Mouse (Mus musculus) G1E (cell line): Measurements from ENCODE around the gene Tmem63b. TPM values are rescaled to one million over a fixed set of nuclear protein-coding genes. Genes with fewer than 3 reads are reported as not detected.

Source experiments
- ATAC-seq: 2 replicates; pipeline ENCODE4 v1.8.0; 2016; ENCODE audit warnings: mild to moderate bottlenecking; ENCODE audit not compliant: insufficient number of reproducible peaks, poor library complexity, low FRiP score, severe bottlenecking; ENCODE audit errors: extremely low read depth
- DNase-seq: peaks from one replicate; pipeline ENCODE4 v3.0.0; 2012; ENCODE audit warnings: low spot score
- H3K27me3 ChIP-seq: 2 replicates; pipeline ENCODE4 v1.6.1; 2012; ENCODE audit warnings: mild to moderate bottlenecking, low read length, inconsistent platforms; ENCODE audit not compliant: insufficient read depth
- H3K36me3 ChIP-seq: replicated peaks from 2 replicates; pipeline ENCODE3; 2012; ENCODE audit warnings: mild to moderate bottlenecking, inconsistent platforms
- H3K4me1 ChIP-seq: 2 replicates; pipeline ENCODE4 v1.6.1; 2012; ENCODE audit warnings: low read depth, low read length, inconsistent platforms, mixed read lengths; ENCODE audit not compliant: insufficient read depth
- H3K4me3 ChIP-seq: 2 replicates; pipeline ENCODE4 v1.5.1; 2012; ENCODE audit warnings: low read depth, mild to moderate bottlenecking, inconsistent platforms, low read length, moderate library complexity, mixed read lengths
- H3K9me3 ChIP-seq: replicated peaks from 2 replicates; pipeline ENCODE4 v1.6.1; 2012; ENCODE audit warnings: inconsistent platforms
- CTCF ChIP-seq: IDR thresholded peaks from 2 replicates; pipeline ENCODE4 v1.5.1; 2012; ENCODE audit warnings: low read depth, low read length, inconsistent platforms, mixed read lengths
- GATA1 ChIP-seq: IDR thresholded peaks from 2 replicates; pipeline ENCODE4 v1.6.1; 2012; ENCODE audit warnings: borderline replicate concordance, low read length, inconsistent platforms, mixed read lengths
- GATA2 ChIP-seq: IDR thresholded peaks from 2 replicates; pipeline ENCODE4 v1.6.1; 2012; ENCODE audit warnings: low read depth, low read length, inconsistent platforms, borderline replicate concordance
- POLR2AphosphoS5 ChIP-seq: IDR thresholded peaks from 2 replicates; pipeline ENCODE4 v1.6.1; 2012; ENCODE audit warnings: low read depth, low read length, inconsistent platforms; ENCODE audit not compliant: insufficient replicate concordance
- TAL1 ChIP-seq: conservative IDR thresholded peaks from 2 replicates; pipeline ENCODE4 v1.6.1; 2012; ENCODE audit warnings: low read depth, low read length, inconsistent platforms, mixed read lengths
- polyA plus RNA-seq: library from polyadenylated mRNA; stranded (reverse); fragments of >175 nt; gene quantifications from 2 replicates; pipeline ENCODE4 v1.2.3, GENCODE M21; 2012
- total RNA-seq, 2 experiments: library from RNA; stranded (forward) in 1 of 2; stranded (reverse) in 1 of 2; fragments of 200-1000 nt in 1 of 2; fragments of >200 nt in 1 of 2; fragmentation: Nextera tagmentation in 1 of 2; gene quantifications; 2 replicates each; pipeline ENCODE4 v1.2.3; 2014 to 2017

Tmem63b gene
- total and polyA plus RNA-seq, 3 experiments: 9.9 to 25.0 (median 21.6) TPM

DNA sequence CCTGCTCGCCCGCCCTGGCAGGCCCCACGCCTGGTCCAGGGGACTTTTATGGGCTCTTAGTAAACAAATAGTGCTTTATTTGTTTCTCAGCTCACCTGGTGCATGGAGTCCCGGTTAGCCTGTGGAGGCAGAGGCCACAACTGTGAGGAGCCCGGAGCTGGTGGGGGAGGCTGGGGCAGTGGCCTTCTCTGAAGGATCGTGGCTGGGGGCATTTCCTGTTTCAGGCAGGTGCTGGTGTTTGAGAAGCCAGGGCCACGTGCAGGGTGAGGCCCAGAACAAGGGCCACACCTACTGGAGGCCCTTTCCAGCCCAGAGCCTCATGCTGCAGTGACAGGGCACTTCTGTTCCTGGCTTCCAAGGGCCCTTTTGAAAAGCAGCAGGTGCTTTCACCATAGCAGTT is 39.5 kb upstream of the Tmem63b start:
- Histone ChIP-seq H3K4me3 (peak overlapping the region; percentile 72), H3K4me1 (peaks cover 96% of the 10 kb centered on the region), H3K9me3 (no peaks in the 10 kb centered on the region), H3K36me3 (peaks cover 51% of the 10 kb centered on the region), H3K27me3 (no peaks in the 10 kb centered on the region; the same call in 1 of the 2 replicates)
- no peak for TF ChIP-seq GATA2
- no peak for TF ChIP-seq CTCF
- TF ChIP-seq TAL1: no peak
- TF ChIP-seq GATA1: no peak
- TF ChIP-seq POLR2AphosphoS5: no peak
- DNase-seq: peak; percentile 75
- peak; percentile 83 for ATAC-seq

DNA sequence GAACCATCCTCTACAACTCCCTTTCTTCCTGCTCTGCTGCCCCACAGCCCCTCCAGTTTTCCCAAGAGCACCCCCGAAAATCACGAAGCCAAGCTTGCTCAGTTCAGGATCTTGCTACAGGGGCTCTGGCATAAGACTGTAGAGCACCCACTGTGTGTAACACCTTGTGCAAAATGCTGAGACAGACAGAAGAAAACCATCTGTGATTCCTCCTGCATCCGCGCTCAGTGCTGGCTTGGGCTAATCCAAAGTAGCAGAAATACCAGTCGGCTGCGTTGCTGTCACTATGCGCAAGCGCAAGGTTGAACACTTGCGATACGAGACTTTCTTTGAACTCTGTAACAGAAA is 37.8 kb upstream of the Tmem63b start:
- H3K27me3 ChIP-seq: no peaks in the 10 kb centered on the region; the same call in 1 of the 2 replicates
- no peak for ATAC-seq

DNA sequence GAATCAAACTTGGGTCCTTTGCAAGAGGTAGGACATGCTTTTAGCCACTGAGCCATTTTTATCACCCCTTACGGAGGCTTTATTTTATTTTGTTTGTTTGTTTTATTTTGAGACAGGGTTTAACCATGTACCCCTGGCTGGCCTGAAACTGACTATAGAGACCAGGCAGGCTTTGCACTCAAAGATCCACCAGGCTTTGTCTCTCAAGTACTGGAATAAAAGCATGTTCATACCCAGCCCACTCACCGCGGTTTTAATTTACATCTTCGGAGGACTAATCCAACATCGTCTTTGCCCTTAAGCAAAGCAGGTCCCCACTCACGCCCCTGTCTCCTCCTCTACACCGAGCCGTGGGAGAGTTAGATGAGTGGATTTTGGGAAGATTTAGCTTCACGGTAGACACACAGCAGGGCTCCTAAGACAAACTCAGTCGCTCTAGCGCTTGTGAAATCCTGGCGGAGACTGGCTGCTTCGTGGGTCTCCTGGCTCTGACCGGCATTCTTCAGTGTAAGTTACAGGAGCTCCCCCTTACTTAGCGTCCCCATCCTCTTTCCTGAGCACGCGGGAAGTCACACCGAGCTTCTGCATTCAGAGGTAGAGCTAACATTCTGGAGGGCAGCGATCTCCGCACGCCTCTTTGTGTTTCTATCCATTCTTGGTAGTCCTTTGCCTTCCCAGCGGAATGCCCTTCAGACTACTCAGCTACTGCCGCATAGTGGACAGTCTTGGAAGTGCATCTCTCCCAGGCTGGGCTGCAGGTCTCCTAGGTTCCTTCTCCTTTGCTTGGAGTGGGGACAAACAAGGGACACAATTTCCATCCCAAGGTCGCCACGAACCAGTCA is 37.2 kb upstream of the Tmem63b start:
- ATAC-seq (no peak), DNase-seq (peak; percentile 52)
- TF ChIP-seq GATA1 (no peak), CTCF (peak; percentile 99), POLR2AphosphoS5 (no peak)
- no peaks in the 10 kb centered on the region for H3K27me3 ChIP-seq
- H3K4me1 ChIP-seq: peaks cover 91% of the 10 kb centered on the region
- H3K4me3 ChIP-seq: peak overlapping the region; percentile 72
- H3K9me3 ChIP-seq: no peaks in the 10 kb centered on the region
- H3K36me3 ChIP-seq: peaks cover 73% of the 10 kb centered on the region

More for the DNA sequence above, 37.8 kb upstream of the Tmem63b start:
- DNase-seq: no peak
- no peak for TF ChIP-seq CTCF
- TF ChIP-seq GATA2: no peak
- TF ChIP-seq TAL1: no peak
- TF ChIP-seq POLR2AphosphoS5: no peak
- no peak for TF ChIP-seq GATA1
- no peaks in the 10 kb centered on the region for H3K9me3 ChIP-seq
- H3K4me1 ChIP-seq: peaks cover 97% of the 10 kb centered on the region
- H3K36me3 ChIP-seq: peaks cover 68% of the 10 kb centered on the region
- peak overlapping the region; percentile 72 for H3K4me3 ChIP-seq

DNA sequence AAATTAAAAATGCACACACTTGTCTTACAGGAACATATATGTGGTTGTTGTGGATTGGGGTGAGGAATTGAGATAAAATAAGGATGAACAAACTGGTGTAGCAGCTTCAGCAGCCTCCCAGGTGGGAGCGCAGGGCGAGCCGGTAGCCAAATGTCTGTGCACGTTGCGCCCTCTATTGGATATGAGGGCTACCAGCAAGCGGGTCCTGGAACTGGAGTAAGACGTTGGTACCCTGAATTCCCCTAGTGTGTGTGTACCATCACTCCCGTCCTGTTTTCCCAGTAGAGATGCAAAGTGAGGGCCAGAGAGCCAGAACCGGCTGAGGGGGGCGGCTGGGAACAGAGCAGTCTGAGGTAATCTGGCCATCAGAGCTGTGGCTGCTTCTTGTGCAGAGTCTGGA is 31.6 kb upstream of the Tmem63b start:
- peak; percentile 37 for DNase-seq
- Histone ChIP-seq H3K36me3 (peaks cover 71% of the 10 kb centered on the region), H3K4me1 (peaks cover 40% of the 10 kb centered on the region), H3K27me3 (no peaks in the 10 kb centered on the region), H3K4me3 (no peak overlapping the region), H3K9me3 (no peaks in the 10 kb centered on the region)
- ATAC-seq: peak; percentile 68; the same call in 1 of the 2 replicates
- TF ChIP-seq CTCF (peak; percentile 72), GATA1 (no peak), TAL1 (no peak), GATA2 (no peak), POLR2AphosphoS5 (no peak)

DNA sequence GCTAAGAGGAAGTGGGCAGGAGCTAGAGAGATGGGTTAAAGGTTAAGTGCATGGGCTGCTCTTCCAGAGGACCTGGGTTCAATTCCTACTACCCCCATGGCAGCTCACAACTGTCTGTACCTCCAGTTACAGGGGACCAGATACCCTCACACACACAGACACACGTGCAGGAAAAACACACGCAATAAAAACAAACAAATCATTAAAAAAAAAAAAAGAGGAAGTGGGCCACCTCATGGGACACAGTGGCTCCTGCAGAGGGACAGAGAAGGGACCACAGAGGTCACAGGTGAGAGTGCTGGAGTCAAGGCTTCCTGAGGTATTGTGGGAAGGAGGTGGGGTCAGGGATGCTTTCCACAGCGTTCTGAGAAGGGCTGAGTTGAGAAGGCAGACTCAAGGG is 24.8 kb upstream of the Tmem63b start:
- Histone ChIP-seq H3K4me3 (no peak overlapping the region), H3K36me3 (peaks cover 24% of the 10 kb centered on the region), H3K27me3 (peaks cover 3% of the 10 kb centered on the region), H3K4me1 (peaks cover 30% of the 10 kb centered on the region), H3K9me3 (no peaks in the 10 kb centered on the region)
- ATAC-seq (no peak), DNase-seq (no peak)
- TF ChIP-seq TAL1 (no peak), GATA2 (no peak), POLR2AphosphoS5 (no peak), CTCF (no peak), GATA1 (no peak)

DNA sequence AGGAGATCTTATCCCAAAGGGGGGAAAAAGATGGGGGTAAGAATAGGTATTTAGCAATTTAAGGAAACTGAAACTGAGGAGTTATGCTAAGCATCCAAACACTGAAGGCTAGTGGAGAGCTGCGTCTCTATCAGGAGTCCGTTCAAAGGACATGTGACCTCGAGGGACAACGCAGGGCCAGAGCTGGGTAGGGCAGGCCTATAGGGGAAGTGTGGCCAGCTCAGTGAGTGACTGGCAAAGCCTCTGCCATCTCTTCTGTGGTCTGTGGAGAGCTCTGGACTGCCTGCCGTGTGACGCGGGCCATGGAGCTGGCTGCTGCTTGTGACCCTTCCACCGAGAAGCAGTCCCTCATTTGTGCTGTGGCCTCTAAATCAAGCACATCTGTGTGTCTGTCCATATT is 23.7 kb upstream of the Tmem63b start:
- TF ChIP-seq POLR2AphosphoS5: no peak
- no peak for TF ChIP-seq GATA2
- TF ChIP-seq CTCF: no peak
- no peak for TF ChIP-seq TAL1
- no peak for TF ChIP-seq GATA1
- no peaks in the 10 kb centered on the region for H3K9me3 ChIP-seq
- ATAC-seq: no peak
- peaks cover 3% of the 10 kb centered on the region for H3K27me3 ChIP-seq
- DNase-seq: no peak
- peaks cover 35% of the 10 kb centered on the region for H3K4me1 ChIP-seq
- H3K4me3 ChIP-seq: no peak overlapping the region
- H3K36me3 ChIP-seq: peaks cover 20% of the 10 kb centered on the region
